In the genomic region with DNA sequence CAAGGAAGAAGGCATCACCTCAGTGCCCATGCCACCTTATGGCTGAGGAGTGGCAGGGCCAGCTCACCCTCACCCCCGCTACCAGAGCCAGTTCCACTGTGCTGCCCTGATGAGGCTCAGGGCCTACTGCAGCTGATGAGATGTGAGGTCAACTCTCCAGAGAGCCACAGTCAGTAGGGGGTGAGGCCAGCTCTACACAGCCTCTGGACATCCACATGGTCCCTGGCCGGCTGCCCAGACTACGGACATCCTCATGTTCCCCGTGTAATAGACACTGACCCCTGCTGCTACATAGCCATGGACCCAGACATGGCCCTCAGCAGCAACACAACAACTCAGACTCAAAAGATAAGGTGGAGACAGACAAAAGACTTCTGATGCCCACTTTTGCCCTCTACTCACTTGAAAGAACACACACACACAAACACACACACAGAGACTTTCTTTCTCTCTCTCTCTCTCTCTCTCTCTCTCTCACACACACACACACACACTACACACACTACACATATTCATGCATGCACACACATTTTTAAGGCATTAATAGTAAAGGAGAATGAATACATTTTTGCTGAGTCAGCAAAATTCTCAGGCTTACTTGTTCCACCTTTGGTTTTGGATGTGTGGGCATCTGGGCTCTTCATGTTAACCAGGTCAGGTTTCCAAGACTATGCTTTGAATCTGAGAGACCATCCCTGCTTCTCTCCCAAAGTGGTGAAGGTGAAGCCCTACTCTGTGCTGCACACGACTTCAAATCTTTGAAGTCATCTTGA, we compare ENCODE assay signal across 10 mouse cellular contexts.
DNase-seq lines count a peak whose midpoint lies in the region; ATAC-seq and TF ChIP-seq lines count a peak whose summit lies in the region.
"Had no signal": no experiment of that assay in that cellular context is flagged by ENCODE, and none has a peak within 500 bp of the region (broad histone marks: within the 10 kb centered on the region; RNA-seq: fewer than 3 reads in every experiment).

No protein-coding gene starts in this region.

- no peak for TF ChIP-seq POLR2A in CH12.LX (IDR thresholded peaks at IDR 0.05; ENCODE audit: low read depth, low read length)

- 87% methylated on average over 5 of the region's 5 CpGs for WGBS in heart, embryonic 11.5 days (ENCODE audit: insufficient replicate concordance)
- whole genome bisulfite sequencing in liver, embryonic 13.5 days (ENCODE audit: insufficient replicate concordance) = 68% methylated on average over 5 of the region's 5 CpGs

- no peak overlapping the region for H3K4me2 ChIP-seq in heart, embryonic 11.5 days
- H3K4me2 ChIP-seq in CH12.LX (ENCODE audit: insufficient read depth, low read depth, poor library complexity, severe bottlenecking) = no peak overlapping the region
- H3K4me2 ChIP-seq in liver, embryonic 13.5 days = no peak overlapping the region
- H3K4me2 ChIP-seq: embryonic facial prominence, embryonic 12.5 days had no signal

- no peaks in the 10 kb centered on the region for H3K36me3 ChIP-seq in heart, embryonic 11.5 days (ENCODE audit: control insufficient read depth, insufficient read depth, low read length)
- H3K36me3 ChIP-seq in CH12.LX (replicated peaks in 1 of 2; ENCODE audit: control insufficient read depth in 1 of 2, insufficient read depth in 1 of 2, low read length in 1 of 2) = no peaks in the 10 kb centered on the region
- H3K36me3 ChIP-seq in liver, embryonic 13.5 days = no peaks in the 10 kb centered on the region
- H3K36me3 ChIP-seq: embryonic facial prominence, embryonic 12.5 days had no signal

- H3K27me3 ChIP-seq in heart, embryonic 11.5 days (ENCODE audit: control insufficient read depth, insufficient read depth, low read length) = no peaks in the 10 kb centered on the region
- no peaks in the 10 kb centered on the region for H3K27me3 ChIP-seq in CH12.LX (replicated peaks)
- H3K27me3 ChIP-seq in liver, embryonic 13.5 days = no peaks in the 10 kb centered on the region
- H3K27me3 ChIP-seq: embryonic facial prominence, embryonic 12.5 days had no signal

- no peak overlapping the region for H3K4me3 ChIP-seq in heart, embryonic 11.5 days (ENCODE audit: low read depth, low read length)
- H3K4me3 ChIP-seq in CH12.LX (replicated peaks in 1 of 3; ENCODE audit: low read depth in 2 of 3, low read length in 2 of 3, poor library complexity in 1 of 3) = no peak overlapping the region
- no peak overlapping the region for H3K4me3 ChIP-seq in liver, embryonic 13.5 days (replicated peaks)
- H3K4me3 ChIP-seq: embryonic facial prominence, embryonic 12.5 days had no signal

- no peaks in the 10 kb centered on the region for H3K4me1 ChIP-seq in heart, embryonic 11.5 days (ENCODE audit: control insufficient read depth, insufficient read depth, low read length)
- peaks cover 0 to 3% of the 10 kb centered on the region in 2 experiments; a peak in 1 of 4 replicates for H3K4me1 ChIP-seq in CH12.LX (ENCODE audit: control insufficient read depth in 1 of 2, insufficient read depth in 2 of 2)
- no peaks in the 10 kb centered on the region for H3K4me1 ChIP-seq in liver, embryonic 13.5 days (replicated peaks)
- H3K4me1 ChIP-seq: embryonic facial prominence, embryonic 12.5 days had no signal

- no peak for ATAC-seq in heart, embryonic 11.5 days (replicated peaks; ENCODE audit: insufficient number of reproducible peaks, low FRiP score, low TSS enrichment)
- peak; percentile 58 for ATAC-seq in liver, embryonic 13.5 days (ENCODE audit: low read depth)
- ATAC-seq: hindbrain, postnatal 0 days had no signal

- no peak for TF ChIP-seq RAD21 in CH12.LX (IDR thresholded peaks at IDR 0.05; ENCODE audit: low read depth, low read length)

- H3K9ac ChIP-seq in heart, embryonic 11.5 days (ENCODE audit: low read depth, low read length) = no peak overlapping the region
- H3K9ac ChIP-seq in CH12.LX (ENCODE audit: insufficient read depth, low read depth) = no peak overlapping the region
- H3K9ac ChIP-seq in liver, embryonic 13.5 days = no peak overlapping the region
- H3K9ac ChIP-seq: embryonic facial prominence, embryonic 12.5 days had no signal

- no peak for TF ChIP-seq EP300 in CH12.LX (IDR thresholded peaks at IDR 0.05; ENCODE audit: low read length)

- in situ Hi-C loops in CH12.LX (cut with MboI; ENCODE audit: low pct_ligation_motif_present, low pct_unique_long_range_greater_than_20kb, low sequenced_read_pairs) = no loop called here

- no peak overlapping the region for H3K27ac ChIP-seq in heart, embryonic 11.5 days (ENCODE audit: low read depth, low read length)
- H3K27ac ChIP-seq in CH12.LX (ENCODE audit: insufficient read depth, low read depth) = no peak overlapping the region
- H3K27ac ChIP-seq in liver, embryonic 13.5 days = no peak overlapping the region
- H3K27ac ChIP-seq: embryonic facial prominence, embryonic 12.5 days; hindbrain, postnatal 0 days had no signal

- dilution Hi-C loops in CH12.LX (cut with MboI; ENCODE audit: extremely low pct_ligation_motif_present, extremely low pct_unique_long_range_greater_than_20kb, low sequenced_read_pairs) = no loop called here

- no peaks in the 10 kb centered on the region for H3K9me3 ChIP-seq in heart, embryonic 11.5 days (replicated peaks; ENCODE audit: control insufficient read depth, low read length)
- H3K9me3 ChIP-seq in CH12.LX (replicated peaks; ENCODE audit: low read length) = no peaks in the 10 kb centered on the region
- H3K9me3 ChIP-seq in liver, embryonic 13.5 days (replicated peaks) = no peaks in the 10 kb centered on the region
- H3K9me3 ChIP-seq: embryonic facial prominence, embryonic 12.5 days had no signal

- no peak for TF ChIP-seq CTCF in CH12.LX (conservative IDR thresholded peaks at IDR 0.05 in 1 of 2, IDR thresholded peaks at IDR 0.05 in 1 of 2; ENCODE audit: low read depth in 2 of 2, low read length in 2 of 2)

- H3K79me2 ChIP-seq in CH12.LX (replicated peaks; ENCODE audit: control insufficient read depth, extremely low read depth, insufficient read depth, poor library complexity, severe bottlenecking) = no peaks in the 10 kb centered on the region

- DNase-seq in heart, adult 11 months = peak; percentile 94
- no peak for DNase-seq in CH12.LX (ENCODE audit: extremely low read depth)
- DNase-seq in gastrocnemius, postnatal 25 days = peak; percentile 45
- no peak for DNase-seq in liver, embryonic 13.5 days
- DNase-seq in layer of hippocampus, postnatal 10 days (ENCODE audit: low spot score in 2 of 2) = no peak
- DNase-seq in thymus, postnatal 36 days = no peak
- no peak for DNase-seq in right cerebral cortex, adult 2 months (ENCODE audit: low spot score in 2 of 2)

TF ChIP-seq in CH12.LX, 34 proteins besides CTCF, POLR2A, EP300 and RAD21:
- peak; percentile 100 for TF ChIP-seq MAFK (IDR thresholded peaks at IDR 0.05; ENCODE audit: insufficient replicate concordance, low read length)
- no peak for TF ChIP-seq CHD2 (IDR thresholded peaks at IDR 0.05; ENCODE audit: low read length)

Comparison
In these comparisons a context has a peak if more than half of its experiments do, and no peak if none do; other contexts are left out.
1. DNase-seq: peak in heart, adult 11 months (single experiment) and gastrocnemius, postnatal 25 days (single experiment); none in CH12.LX (single experiment), liver, embryonic 13.5 days (single experiment), layer of hippocampus, postnatal 10 days (0 of 2), thymus, postnatal 36 days (0 of 2) and right cerebral cortex, adult 2 months (0 of 2).